Mouse (Mus musculus): ENCODE measurements at regions not wholly inside any gene's neighbourhood (a gene's known extent, or its start where the extent isn't known, plus 50 kb on each side); places are given as distances from the start of the nearest gene placed in this dataset.

DNA sequence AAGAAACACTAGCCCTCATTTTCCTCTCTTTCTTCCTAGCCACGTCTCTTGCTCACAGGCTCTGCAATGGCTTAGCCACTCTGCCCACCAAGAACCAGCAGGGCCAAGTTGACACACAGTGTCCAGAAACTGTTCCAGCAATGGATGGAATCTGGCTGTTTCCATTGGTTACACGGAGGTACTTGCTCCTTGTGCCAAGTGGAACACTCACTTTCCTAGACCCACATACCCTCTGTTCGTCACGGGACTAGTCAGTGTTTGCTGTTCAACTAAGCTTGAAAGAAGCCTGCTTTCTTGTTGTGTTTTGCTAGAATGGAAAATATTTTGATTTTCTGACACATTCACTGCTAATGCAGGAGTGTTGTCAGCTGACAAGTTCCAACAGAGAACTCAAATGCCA is 575.7 kb upstream of the Gulo start:
- DNase-seq (ENCODE audit: low spot score) = no peak

- no peak for DNase-seq (ENCODE audit: low spot score)
These were observed 571.0 kb upstream of the Gulo start for GRCm38 (mm10) chr14:66579904-66580492.

GRCm38 (mm10) chr14:66566600-66566999 is 557.6 kb upstream of the Gulo start:
- no peak for DNase-seq (ENCODE audit: low spot score)

GRCm38 (mm10) chr14:66562744-66563143 is 553.7 kb upstream of the Gulo start:
- no peak for DNase-seq (ENCODE audit: low spot score)

DNA sequence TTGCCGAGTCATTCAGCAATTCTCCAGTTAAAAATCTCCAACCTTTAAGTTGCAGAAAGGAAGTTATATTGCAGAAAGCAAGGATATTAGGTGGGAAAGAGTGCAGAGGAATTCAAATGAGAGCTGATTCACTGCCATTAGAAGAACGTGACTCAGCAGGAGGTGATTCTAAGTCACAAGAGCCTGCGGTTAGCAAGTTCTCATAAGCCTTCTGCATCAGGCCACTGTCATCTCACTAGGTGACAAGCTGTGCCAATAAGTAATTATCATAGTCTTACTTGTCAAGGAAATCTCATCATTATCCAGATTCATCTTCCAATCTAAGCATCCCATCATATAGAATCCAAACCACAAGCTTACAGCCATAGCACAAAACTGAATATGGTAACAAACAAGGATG is 552.7 kb upstream of the Gulo start:
- DNase-seq (ENCODE audit: low spot score) = no peak

DNA sequence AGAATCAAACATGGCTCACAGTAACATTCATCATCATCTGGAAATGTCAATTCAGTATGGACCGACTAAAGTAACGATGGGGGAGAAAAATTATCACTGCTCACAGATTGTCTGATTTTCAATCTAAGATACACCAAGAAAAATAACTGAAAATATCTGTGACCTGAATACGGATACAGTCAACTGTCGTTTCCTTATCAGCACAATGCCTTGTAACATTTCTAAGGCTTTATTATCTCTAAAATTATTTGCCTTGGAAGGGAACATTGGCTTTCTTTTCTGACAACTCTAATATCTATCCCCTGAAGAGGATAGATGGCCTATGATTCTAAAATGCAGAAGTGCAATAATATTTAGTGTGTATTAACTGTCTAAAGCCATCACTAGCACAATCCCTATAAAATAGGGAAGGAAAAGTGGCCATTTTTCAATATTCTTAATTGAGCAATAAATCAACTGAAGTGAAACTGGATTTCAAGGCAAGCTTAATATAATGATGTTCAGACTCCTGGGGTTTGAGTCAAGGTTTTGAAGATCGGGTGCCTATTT is 552.1 kb upstream of the Gulo start:
- DNase-seq (ENCODE audit: low spot score) = no peak

DNA sequence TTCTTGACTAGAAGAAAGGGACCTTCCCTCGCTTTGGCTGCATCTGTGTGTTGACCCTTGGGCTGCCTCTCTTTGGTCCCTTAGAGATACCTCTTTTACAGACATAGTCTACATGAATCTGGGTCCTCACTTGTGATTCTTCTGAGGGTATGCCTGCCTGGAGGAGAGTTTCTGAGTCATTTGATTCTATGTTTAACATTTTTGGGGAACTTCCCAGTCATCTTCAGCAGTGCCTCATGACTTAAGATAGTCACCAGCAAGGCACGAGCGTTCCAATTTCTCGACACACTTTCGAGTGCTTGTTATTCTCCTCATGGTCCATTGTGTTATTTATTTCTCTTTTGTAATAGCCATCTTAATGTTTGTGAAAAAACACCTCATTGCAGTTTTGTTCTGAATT is 549.4 kb upstream of the Gulo start:
- no peak for DNase-seq (ENCODE audit: low spot score)

- DNase-seq (ENCODE audit: low spot score) = peak; percentile 66
These were observed 548.6 kb upstream of the Gulo start for GRCm38 (mm10) chr14:66557631-66558030.

DNA sequence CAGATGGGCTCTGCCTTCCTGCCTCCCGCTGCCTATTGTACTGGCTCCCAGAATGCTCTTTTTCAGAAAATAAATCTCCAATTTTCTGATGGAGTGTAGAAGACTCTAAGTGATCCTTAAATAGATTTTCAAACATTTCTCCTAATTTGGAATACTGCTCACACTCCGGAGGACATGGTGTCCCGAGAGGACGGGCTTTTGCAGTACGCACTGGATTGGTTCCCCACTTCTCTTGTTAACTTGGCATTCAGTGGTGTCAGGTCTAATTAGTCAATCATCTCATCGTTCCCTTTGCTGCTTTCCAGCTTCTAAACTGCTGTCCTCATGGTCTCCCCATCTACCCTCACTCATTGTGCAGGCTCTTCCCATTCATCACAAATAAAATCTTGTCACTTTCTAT is 529.5 kb upstream of the Gulo start:
- DNase-seq (ENCODE audit: low spot score) = no peak

GRCm38 (mm10) chr14:66534671-66535070 is 525.7 kb upstream of the Gulo start:
- no peak for DNase-seq (ENCODE audit: low spot score)

GRCm38 (mm10) chr14:66528135-66528534 is 519.1 kb upstream of the Gulo start:
- no peak for DNase-seq (ENCODE audit: low spot score)

- DNase-seq (ENCODE audit: low spot score) = no peak
These were observed 518.1 kb upstream of the Gulo start for GRCm38 (mm10) chr14:66527061-66527460.

- DNase-seq (ENCODE audit: low spot score) = peak; percentile 42
These were observed 513.9 kb upstream of the Gulo start for GRCm38 (mm10) chr14:66522856-66523400.

DNA sequence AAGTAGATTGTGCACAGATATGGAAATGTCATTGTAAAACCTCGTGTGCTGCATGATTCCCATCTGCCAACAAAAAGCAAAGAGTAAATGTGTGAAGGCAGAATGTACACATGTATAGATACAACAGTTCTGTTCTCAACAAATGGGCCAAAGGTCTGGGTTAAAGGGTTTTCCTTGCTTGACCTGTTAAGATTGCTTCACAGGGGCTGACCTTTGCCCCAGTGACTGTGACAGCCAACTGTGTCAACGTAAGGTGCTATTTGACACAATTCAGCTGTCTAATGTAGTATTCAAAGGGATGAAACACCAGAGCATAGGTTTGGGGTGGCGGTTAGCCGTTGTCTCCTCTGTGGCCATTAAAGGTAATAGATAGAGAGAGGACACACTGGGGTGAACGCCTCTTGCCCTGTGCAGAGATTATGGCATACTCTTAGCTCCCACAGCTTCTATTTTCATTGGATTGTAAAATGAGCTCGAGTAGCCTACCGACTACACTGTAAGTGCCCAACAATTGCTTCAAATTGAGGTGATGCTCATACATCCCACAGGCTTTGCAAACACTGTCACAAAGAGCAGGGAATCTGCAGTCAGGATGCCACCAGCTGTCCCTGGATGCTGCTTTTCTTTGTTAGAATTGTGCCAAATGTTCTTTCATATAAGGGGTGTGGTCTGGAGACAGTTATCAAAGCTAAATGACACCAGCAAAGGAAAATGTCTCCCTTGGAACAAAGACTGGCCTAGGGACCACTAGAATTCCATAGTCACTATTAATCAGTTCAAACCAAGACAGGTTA is 513.0 kb upstream of the Gulo start:
- no peak for DNase-seq (ENCODE audit: low spot score)

- DNase-seq (ENCODE audit: low spot score) = no peak
These were observed 507.8 kb upstream of the Gulo start for GRCm38 (mm10) chr14:66516770-66517169.

DNA sequence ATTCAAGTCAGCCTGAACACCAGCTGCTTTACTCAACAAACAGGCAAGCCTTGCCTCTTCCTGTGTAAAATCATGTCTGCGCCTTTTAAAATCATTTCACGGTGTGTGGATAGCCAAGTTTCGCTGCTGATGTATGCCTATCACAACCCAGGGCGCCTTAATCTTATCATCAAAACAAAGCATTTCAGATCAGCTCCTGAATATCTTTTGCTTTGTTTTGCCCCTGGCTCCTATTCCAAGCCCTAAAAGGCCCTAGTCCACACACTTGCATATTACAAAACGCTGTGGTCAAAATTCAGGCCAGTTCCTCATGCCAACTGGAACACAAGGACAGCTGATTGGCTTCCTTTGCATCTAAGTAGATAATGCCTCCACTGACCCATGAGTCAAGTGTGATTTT is 501.7 kb upstream of the Gulo start:
- DNase-seq (ENCODE audit: low spot score) = no peak

GRCm38 (mm10) chr14:66510218-66510617 is 501.2 kb upstream of the Gulo start:
- no peak for DNase-seq (ENCODE audit: low spot score)

GRCm38 (mm10) chr14:66509706-66510105 is 500.7 kb upstream of the Gulo start:
- DNase-seq (ENCODE audit: low spot score) = no peak

DNA sequence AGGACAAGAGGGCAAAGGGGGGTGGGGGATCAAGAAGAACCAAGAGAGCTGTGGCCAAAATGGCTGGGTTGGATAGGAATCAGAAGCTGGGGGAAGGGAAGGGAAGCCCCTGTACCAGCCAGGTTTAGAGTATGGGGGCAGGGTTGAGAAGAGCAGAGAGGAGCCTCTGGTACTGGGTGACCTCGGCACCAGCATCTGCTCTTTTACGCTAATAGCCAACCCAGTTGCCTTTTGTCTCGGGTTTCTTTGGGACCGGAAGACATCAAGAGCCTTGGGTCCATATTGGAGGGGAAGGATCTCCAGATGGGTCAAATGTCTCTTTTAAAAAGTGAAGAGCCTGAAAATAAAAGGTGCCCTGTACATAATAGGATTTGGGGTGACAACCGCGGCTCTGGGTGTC is 493.0 kb upstream of the Gulo start:
- no peak for DNase-seq (ENCODE audit: low spot score)

DNA sequence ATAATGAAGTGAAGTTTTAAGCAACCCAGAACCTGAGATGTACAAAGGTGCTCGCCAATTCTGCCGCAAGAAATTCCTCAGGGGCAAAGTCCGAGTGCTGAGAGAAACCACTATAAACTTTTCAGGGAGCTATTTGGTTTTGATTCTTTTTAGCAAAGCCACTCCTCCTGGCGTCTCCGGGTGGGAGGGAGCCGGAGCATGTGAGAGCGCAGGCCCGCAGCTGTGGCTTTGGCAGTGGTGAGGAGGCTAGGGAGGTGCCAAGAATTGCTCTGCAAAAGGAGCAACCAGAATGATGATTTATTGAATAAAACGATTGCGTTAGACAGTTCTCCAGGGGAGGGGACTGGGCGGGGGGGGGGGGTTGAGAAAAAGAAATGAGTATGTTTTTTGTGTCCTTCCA is 490.9 kb upstream of the Gulo start:
- DNase-seq (ENCODE audit: low spot score) = peak; percentile 79

DNA sequence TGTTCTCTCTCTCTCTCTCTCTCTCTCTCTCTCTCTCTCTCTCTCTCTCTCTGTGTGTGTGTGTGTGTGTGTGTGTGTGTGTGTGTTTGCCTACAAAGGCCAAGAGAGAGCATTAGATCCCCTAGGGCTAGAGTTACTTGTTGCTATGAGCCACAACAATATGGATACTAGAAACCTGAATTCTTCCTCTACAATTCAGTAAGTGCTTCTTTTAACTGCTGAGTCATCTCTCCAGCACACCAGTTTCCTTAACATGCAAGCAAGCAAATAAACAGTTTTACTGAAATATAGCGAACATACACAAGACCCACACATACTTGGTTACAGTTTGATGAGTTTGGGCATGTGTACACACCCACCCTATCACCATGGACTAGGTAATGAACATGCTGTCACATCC is 486.1 kb upstream of the Gulo start:
- no peak for DNase-seq (ENCODE audit: low spot score)

GRCm38 (mm10) chr14:66494518-66494923 is 485.5 kb upstream of the Gulo start:
- peak; percentile 27 for DNase-seq (ENCODE audit: low spot score)

DNA sequence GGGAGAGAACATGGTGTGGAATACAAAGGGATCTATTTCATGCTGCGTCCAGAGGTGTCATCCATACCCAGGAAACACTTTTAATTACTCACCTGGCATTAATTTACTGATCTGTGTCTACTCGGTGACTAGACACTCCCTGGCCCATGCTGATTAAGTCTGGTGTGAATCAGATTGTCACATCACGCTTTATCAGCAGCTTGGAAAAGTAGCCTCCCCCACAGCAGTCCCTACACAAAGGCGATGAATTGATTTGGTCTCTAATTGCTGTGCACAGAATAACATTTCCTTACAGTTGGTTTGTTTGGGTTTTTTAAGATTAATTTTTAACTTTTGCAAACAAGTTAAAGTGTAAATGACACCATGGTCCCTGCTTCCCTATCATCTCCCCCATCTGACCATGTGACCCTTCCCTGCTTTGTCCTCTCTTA is 484.7 kb upstream of the Gulo start:
- no peak for DNase-seq (ENCODE audit: low spot score)
